Mouse (Mus musculus) heart, postnatal 0 days (tissue): ENCODE measurements at regions not wholly inside any gene's neighbourhood (a gene's known extent, or its start where the extent isn't known, plus 50 kb on each side); places are given as distances from the start of the nearest gene placed in this dataset.

Experiments
- ATAC-seq: fragments of 200-750 bp; cut with Nextera tagmentation; 2 replicates; pipeline ENCODE4 v1.8.0; 2017; ENCODE audit warnings: low read depth, moderate number of reproducible peaks, moderate library complexity; ENCODE audit not compliant: insufficient read depth
- DNase-seq: peaks from one replicate; pipeline ENCODE4 v3.0.0-alpha.2; 2016; ENCODE audit warnings: low spot score
- H3K27ac ChIP-seq: fragments of 300-500 bp; sonication (generic); 2 replicates; pipeline ENCODE4 v1.5.1; 2014; ENCODE audit warnings: low read depth, mild to moderate bottlenecking
- H3K27me3 ChIP-seq: fragments of 300-500 bp; sonication (generic); 2 replicates; pipeline ENCODE4 v1.6.1; 2014; ENCODE audit warnings: low read length, mixed read lengths; ENCODE audit not compliant: control insufficient read depth, insufficient read depth
- H3K36me3 ChIP-seq: fragments of 300-500 bp; sonication (generic); replicated peaks from 2 replicates; pipeline ENCODE4 v1.6.1; 2014; ENCODE audit warnings: low read length, mixed read lengths; ENCODE audit not compliant: control insufficient read depth, insufficient read depth
- H3K4me1 ChIP-seq: fragments of 300-500 bp; sonication (generic); 2 replicates; pipeline ENCODE4 v1.6.1; 2014; ENCODE audit warnings: antibody characterized with exemption; ENCODE audit not compliant: control insufficient read depth, insufficient read depth
- H3K4me2 ChIP-seq: fragments of 300-500 bp; sonication (generic); 2 replicates; pipeline ENCODE4 v1.6.1; 2014; ENCODE audit warnings: low read depth, mild to moderate bottlenecking, low read length, moderate library complexity
- H3K4me3 ChIP-seq: fragments of 300-500 bp; sonication (generic); 2 replicates; pipeline ENCODE4 v1.5.1; 2014; ENCODE audit warnings: low read depth, low read length
- H3K9ac ChIP-seq: fragments of 300-500 bp; sonication (generic); replicated peaks from 2 replicates; pipeline ENCODE4 v1.6.1; 2014; ENCODE audit warnings: low read depth, low read length, mixed read lengths
- H3K9me3 ChIP-seq: fragments of 300-500 bp; sonication (generic); replicated peaks from 2 replicates; pipeline ENCODE4 v1.6.1; 2016; ENCODE audit warnings: low read length; ENCODE audit not compliant: control insufficient read depth
- CTCF ChIP-seq: IDR thresholded peaks from 2 replicates; pipeline ENCODE4 v1.5.1; 2016; ENCODE audit warnings: antibody characterized with exemption, control low read depth, low read depth
- EP300 ChIP-seq: IDR thresholded peaks from 2 replicates; pipeline ENCODE4 v1.6.1; 2016; ENCODE audit warnings: antibody characterized with exemption, low read depth
- WGBS: fragments of 180-500 bp; shearing (Covaris S2); extraction: QIAGEN DNeasy Blood & Tissue Kit; methylation state at CpG from one replicate; pipeline ENCODE4 v1.1.7; 2014; 5-methylcytosine and 5-hydroxymethylcytosine counted together

DNA sequence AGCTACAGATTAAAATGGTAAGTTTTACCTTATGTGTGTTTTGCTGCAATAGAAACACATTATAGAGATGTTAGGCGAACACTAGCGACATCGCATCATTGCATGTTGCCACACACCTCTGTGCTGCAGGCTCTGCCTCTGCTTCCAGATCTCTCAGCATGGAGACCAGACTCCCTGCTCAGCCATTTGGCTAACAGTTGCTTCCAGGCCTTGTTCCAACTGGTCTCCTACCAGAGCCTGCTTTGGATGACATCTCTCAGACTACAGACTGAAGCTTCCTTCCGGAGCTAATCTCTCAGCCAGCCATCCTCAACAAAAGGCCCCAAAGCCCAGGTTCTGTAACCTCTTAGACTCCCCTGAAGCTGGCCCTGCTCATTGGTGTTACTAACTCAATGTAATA lies 66.5 kb downstream of the Kctd12 start:
- no peak overlapping the region for H3K9ac ChIP-seq
- H3K4me3 ChIP-seq, result no peak overlapping the region
- H3K36me3 ChIP-seq, result no peaks in the 10 kb centered on the region
- WGBS, result 80% methylated on average over 4 of the region's 4 CpGs
- no peak for DNase-seq
- no peak for TF ChIP-seq CTCF
- TF ChIP-seq EP300, result no peak
- no peaks in the 10 kb centered on the region for H3K4me1 ChIP-seq
- no peak overlapping the region for H3K4me2 ChIP-seq
- H3K9me3 ChIP-seq, result no peaks in the 10 kb centered on the region
- ATAC-seq, result no peak
- no peak overlapping the region for H3K27ac ChIP-seq
- H3K27me3 ChIP-seq, result no peaks in the 10 kb centered on the region

DNA sequence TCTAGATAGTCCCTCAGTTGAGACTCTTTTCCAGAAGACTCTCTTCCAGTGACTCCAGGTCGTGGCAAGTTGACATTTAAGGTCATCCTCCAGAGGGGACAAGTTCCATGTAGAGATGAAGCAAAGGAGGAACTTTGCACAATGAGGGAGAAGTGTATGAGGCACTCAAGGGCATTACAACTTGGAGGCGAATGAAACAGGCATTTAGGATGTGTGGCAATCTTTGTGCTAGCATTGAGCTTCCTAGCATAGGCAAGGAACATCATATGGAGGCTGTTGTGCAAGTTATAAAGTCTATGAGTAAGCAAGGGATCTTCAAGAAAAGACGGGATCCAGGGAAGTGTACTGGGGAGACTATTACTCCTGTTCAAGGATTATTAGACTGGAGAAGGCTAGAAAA lies 70.9 kb downstream of the Kctd12 start:
- H3K9me3 ChIP-seq, result no peaks in the 10 kb centered on the region
- no peak overlapping the region for H3K4me3 ChIP-seq
- no peak overlapping the region for H3K4me2 ChIP-seq
- H3K36me3 ChIP-seq, result no peaks in the 10 kb centered on the region
- no peak overlapping the region for H3K9ac ChIP-seq
- 0 out of 2 replicates have a peak, but pooled peaks cover 3% of the 10 kb centered on the region for H3K4me1 ChIP-seq
- DNase-seq, result no peak
- ATAC-seq, result no peak
- H3K27me3 ChIP-seq, result no peaks in the 10 kb centered on the region
- no peak for TF ChIP-seq EP300
- no peak for TF ChIP-seq CTCF
- no peak overlapping the region for H3K27ac ChIP-seq
- 67% methylated on average over 3 of the region's 3 CpGs for WGBS

DNA sequence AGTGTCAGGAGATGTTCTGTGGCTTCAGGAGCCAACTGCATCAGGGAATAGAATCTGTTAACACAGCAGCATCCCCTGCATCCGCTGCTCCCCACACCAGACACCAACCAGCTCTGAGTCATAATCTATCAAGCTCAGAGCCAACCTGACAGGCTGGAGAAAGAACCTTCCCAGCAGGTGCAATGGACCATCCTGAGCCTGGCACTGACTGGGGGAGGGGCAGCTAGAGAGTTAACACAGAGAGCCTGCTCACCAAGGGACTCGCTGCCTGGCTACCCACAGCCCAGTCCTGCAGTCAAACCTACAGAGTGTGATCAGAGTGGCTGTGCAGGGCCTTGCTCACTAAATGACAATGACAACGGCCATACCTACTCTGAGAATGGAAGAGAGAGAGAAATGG lies 73.4 kb downstream of the Kctd12 start:
- no peak for ATAC-seq
- no peak overlapping the region for H3K9ac ChIP-seq
- no peak for TF ChIP-seq CTCF
- no peak for TF ChIP-seq EP300
- H3K4me3 ChIP-seq, result no peak overlapping the region
- 0 out of 2 replicates have a peak, but pooled peaks cover 3% of the 10 kb centered on the region for H3K4me1 ChIP-seq
- 61% methylated on average over 3 of the region's 3 CpGs for WGBS
- H3K36me3 ChIP-seq, result no peaks in the 10 kb centered on the region
- no peaks in the 10 kb centered on the region for H3K27me3 ChIP-seq
- H3K27ac ChIP-seq, result no peak overlapping the region
- no peak for DNase-seq
- H3K4me2 ChIP-seq, result no peak overlapping the region
- H3K9me3 ChIP-seq, result no peaks in the 10 kb centered on the region

DNA sequence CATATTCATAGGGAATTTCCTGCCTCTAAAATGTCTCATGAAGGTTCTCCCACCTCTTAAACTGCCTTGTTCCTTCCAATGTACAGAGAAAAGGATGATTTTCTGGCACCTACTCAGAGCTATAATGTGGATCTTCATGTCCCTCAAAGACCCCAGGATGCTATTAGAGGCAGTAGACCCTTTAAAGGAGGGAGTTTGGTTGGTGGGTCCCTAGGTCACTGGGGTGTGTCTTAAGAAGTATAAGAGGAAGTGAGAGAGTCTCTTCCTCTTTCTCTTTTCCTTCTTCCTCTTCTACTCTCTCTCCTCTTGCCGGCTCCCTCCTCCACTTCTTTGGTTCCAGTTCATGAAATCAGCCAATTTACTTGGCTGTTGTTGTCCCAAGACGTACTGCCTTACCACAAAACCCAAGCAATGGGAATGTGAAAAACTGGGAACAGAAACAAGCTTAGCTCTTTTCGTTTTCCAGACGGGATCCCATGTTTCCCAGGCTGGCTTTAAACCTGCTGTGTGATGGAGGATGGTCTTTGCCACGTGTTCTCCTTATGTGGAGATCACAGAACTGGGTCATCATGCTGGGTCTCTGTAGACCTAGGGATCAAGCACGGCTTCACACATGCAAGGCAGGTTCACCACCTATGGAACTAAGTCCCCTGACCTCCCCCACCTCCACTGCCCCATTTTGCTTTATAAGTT lies 74.9 kb downstream of the Kctd12 start:
- Histone ChIP-seq H3K4me3 (no peak overlapping the region), H3K27me3 (no peaks in the 10 kb centered on the region), H3K27ac (no peak overlapping the region), H3K9me3 (no peaks in the 10 kb centered on the region), H3K36me3 (no peaks in the 10 kb centered on the region), H3K4me1 (peaks cover 10% of the 10 kb centered on the region; the same call in 1 of the 2 replicates), H3K9ac (no peak overlapping the region), H3K4me2 (no peak overlapping the region)
- ATAC-seq (no peak), DNase-seq (no peak)
- TF ChIP-seq EP300 (no peak), CTCF (no peak)
- 81% methylated on average over 6 of the region's 6 CpGs for WGBS

DNA sequence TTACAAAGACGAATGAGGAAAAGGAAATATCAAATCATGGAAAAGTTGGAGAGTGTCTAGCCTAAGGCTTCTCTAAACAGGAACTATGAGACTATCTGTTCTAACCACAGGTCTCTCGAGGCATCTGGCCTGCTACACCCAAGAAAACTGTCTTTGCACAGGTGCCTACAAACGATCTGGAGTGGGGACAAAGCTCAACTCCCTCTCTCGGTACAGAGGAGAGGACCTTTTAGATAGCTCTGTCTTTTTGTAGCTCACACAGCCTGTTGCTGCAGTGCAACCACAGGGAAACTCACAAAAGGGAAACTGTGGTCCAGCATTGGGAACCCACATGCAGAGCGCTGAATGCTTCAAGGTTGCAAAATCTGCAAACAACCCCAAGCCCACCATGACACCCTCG lies 75.6 kb downstream of the Kctd12 start:
- H3K36me3 ChIP-seq, result no peaks in the 10 kb centered on the region
- peak overlapping the region; percentile 34; the same call in 1 of the 2 replicates for H3K27ac ChIP-seq
- 58% methylated on average over 6 of the region's 6 CpGs for WGBS
- no peak for DNase-seq
- H3K9me3 ChIP-seq, result no peaks in the 10 kb centered on the region
- no peak overlapping the region for H3K4me2 ChIP-seq
- H3K9ac ChIP-seq, result no peak overlapping the region
- no peak for ATAC-seq
- no peak for TF ChIP-seq EP300
- TF ChIP-seq CTCF, result no peak
- H3K27me3 ChIP-seq, result no peaks in the 10 kb centered on the region
- H3K4me1 ChIP-seq, result peaks cover 17% of the 10 kb centered on the region
- H3K4me3 ChIP-seq, result no peak overlapping the region

DNA sequence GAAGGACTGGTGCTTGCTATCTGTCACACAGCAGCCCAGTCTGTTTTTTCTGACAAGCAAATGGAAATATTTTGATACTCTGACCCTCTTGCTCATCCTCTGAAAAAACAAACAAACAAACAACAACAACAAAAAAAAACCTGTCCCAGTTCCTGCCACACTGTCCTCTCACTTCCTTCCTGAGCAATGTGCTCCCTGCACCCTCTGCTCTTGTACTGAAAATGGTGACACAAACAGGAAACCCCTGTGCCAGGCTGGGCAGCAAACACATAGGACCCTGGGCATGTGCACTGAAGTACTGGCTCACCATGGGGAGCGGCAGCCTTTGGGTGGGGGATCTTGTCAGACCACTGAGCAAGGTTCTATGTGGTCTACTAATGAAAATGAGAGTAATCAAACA lies 76.2 kb downstream of the Kctd12 start:
- TF ChIP-seq CTCF (no peak), EP300 (no peak)
- H3K36me3 ChIP-seq, result no peaks in the 10 kb centered on the region
- no peaks in the 10 kb centered on the region for H3K9me3 ChIP-seq
- DNase-seq (no peak), ATAC-seq (no peak)
- no peak overlapping the region for H3K9ac ChIP-seq
- no peaks in the 10 kb centered on the region for H3K27me3 ChIP-seq
- WGBS, result 83% methylated on average over 1 of the region's 1 CpGs
- peaks cover 20% of the 10 kb centered on the region for H3K4me1 ChIP-seq
- no peak overlapping the region for H3K4me3 ChIP-seq
- H3K27ac ChIP-seq, result peak overlapping the region; percentile 34; the same call in 1 of the 2 replicates
- H3K4me2 ChIP-seq, result no peak overlapping the region
